Mouse (Mus musculus) cortical plate, adult 2 months (tissue): ENCODE data around the gene Acp7.

Source experiments
- CTCF ChIP-seq: fragments of 200-500 bp; IDR thresholded peaks from 2 replicates; pipeline ENCODE4 v1.5.1; 2011; ENCODE audit warnings: mild to moderate bottlenecking, control low read depth, low read length; ENCODE audit not compliant: insufficient read depth; ENCODE audit errors: extremely low read depth
- POLR2A ChIP-seq: fragments of 200-500 bp; IDR thresholded peaks from 2 replicates; pipeline ENCODE4 v1.6.1; 2011; ENCODE audit warnings: mild to moderate bottlenecking, low read length, control low read depth; ENCODE audit not compliant: insufficient read depth; ENCODE audit errors: extremely low read depth

DNA sequence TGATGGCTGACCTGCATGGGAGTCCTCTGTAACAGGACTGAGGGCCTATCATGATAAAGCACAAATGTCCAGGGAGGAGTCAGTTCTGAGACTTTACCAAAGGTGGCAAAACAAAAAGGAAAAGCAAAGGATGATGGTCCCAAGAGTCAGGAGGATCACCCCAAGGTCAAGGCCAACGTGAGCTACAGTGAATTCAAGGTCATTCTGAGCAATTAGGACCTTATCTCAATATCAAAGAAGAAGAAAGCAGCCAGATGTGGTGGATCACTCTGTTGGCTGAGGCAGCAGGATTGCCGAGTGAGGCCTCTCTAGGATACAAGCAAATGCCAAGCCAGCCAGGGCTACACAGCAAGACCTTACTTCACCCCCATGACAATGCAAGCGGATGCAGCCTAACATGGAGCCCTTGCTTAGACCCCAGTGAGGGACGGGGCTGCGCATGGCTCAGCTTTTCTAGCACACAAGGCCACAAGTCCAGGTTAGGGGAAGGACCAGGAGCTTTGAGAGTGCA is 52.5 kb downstream of the Acp7 start:
- TF ChIP-seq POLR2A (no peak), CTCF (no peak)
